Mouse (Mus musculus): ENCODE results near the gene Dcaf5.
"Not testable (repeated sequence)": the region's sequence is repeated elsewhere in the genome, so short reads cannot be mapped to it uniquely, and the experiment has no call there.

Dcaf5 gene

GRCm38 (mm10) chr12:80436336-80436976 is at the start of gene Dcaf5:
Dcaf5 (minus strand) TSS chr12:80436601.
- DNase-seq (ENCODE audit: low spot score), result peak; percentile 55

GRCm38 (mm10) chr12:80483397-80483796 is 47.0 kb upstream of the Dcaf5 start:
- DNase-seq (ENCODE audit: low spot score), result no peak

GRCm38 (mm10) chr12:80479986-80480385 is 43.6 kb upstream of the Dcaf5 start:
- no peak for DNase-seq (ENCODE audit: low spot score)

- no peak for DNase-seq (ENCODE audit: low spot score)
These were observed 37.3 kb upstream of the Dcaf5 start for GRCm38 (mm10) chr12:80473731-80474130.

- no peak for DNase-seq (ENCODE audit: low spot score)
These were observed 35.5 kb upstream of the Dcaf5 start for GRCm38 (mm10) chr12:80471926-80472325.

- DNase-seq (ENCODE audit: low spot score), result no peak
These were observed 33.8 kb upstream of the Dcaf5 start for GRCm38 (mm10) chr12:80470206-80470605.

GRCm38 (mm10) chr12:80463666-80464269 is 27.4 kb upstream of the Dcaf5 start:
- no peak for DNase-seq (ENCODE audit: low spot score)

GRCm38 (mm10) chr12:80462942-80463651 is 26.7 kb upstream of the Dcaf5 start, which contains the start of gene Exd2:
Exd2 (plus strand) TSS chr12:80463095.
- peak; percentile 86 for DNase-seq (ENCODE audit: low spot score)

- DNase-seq (ENCODE audit: low spot score), result not testable (repeated sequence)
These were observed 26.0 kb upstream of the Dcaf5 start for GRCm38 (mm10) chr12:80462292-80462896.

GRCm38 (mm10) chr12:80458033-80458432 is 21.6 kb upstream of the Dcaf5 start:
- no peak for DNase-seq (ENCODE audit: low spot score)

- DNase-seq (ENCODE audit: low spot score), result no peak
These were observed 17.1 kb upstream of the Dcaf5 start for GRCm38 (mm10) chr12:80453506-80453905.

GRCm38 (mm10) chr12:80444525-80445109 is 8.2 kb upstream of the Dcaf5 start:
- no peak for DNase-seq (ENCODE audit: low spot score)

- DNase-seq (ENCODE audit: low spot score), result no peak
These were observed 4.6 kb upstream of the Dcaf5 start for GRCm38 (mm10) chr12:80440957-80441356.

- DNase-seq (ENCODE audit: low spot score), result no peak
These were observed 762 bp upstream of the Dcaf5 start for GRCm38 (mm10) chr12:80437051-80437675.

- no peak for DNase-seq (ENCODE audit: low spot score)
These were observed 514 bp downstream of the Dcaf5 start for GRCm38 (mm10) chr12:80435887-80436286.

- peak; percentile 34 for DNase-seq (ENCODE audit: low spot score)
These were observed 1.3 kb downstream of the Dcaf5 start for GRCm38 (mm10) chr12:80434961-80435691.

GRCm38 (mm10) chr12:80434601-80434960 is 1.8 kb downstream of the Dcaf5 start:
- DNase-seq (ENCODE audit: low spot score), result no peak

GRCm38 (mm10) chr12:80433266-80433665 is 3.1 kb downstream of the Dcaf5 start:
- no peak for DNase-seq (ENCODE audit: low spot score)

GRCm38 (mm10) chr12:80427683-80428082 is 8.7 kb downstream of the Dcaf5 start:
- no peak for DNase-seq (ENCODE audit: low spot score)

- no peak for DNase-seq (ENCODE audit: low spot score)
These were observed 21.3 kb downstream of the Dcaf5 start for GRCm38 (mm10) chr12:80415100-80415499.

- DNase-seq (ENCODE audit: low spot score), result no peak
These were observed 25.5 kb downstream of the Dcaf5 start for GRCm38 (mm10) chr12:80410855-80411254.

All from left cerebral cortex, adult 11 months (tissue).